Mouse (Mus musculus) cerebellum, postnatal 25 days (tissue): ENCODE measurements around the gene Cdr2l.
A peak's percentile ranks its signal among the peaks of the same experiment; 100 is the strongest.

Experiments
- DNase-seq, 2 experiments: peaks; one replicate each; pipeline ENCODE4 v3.0.0; 2021; ENCODE audit warnings: mixed read lengths in 2 of 2

Gene Cdr2l

DNA sequence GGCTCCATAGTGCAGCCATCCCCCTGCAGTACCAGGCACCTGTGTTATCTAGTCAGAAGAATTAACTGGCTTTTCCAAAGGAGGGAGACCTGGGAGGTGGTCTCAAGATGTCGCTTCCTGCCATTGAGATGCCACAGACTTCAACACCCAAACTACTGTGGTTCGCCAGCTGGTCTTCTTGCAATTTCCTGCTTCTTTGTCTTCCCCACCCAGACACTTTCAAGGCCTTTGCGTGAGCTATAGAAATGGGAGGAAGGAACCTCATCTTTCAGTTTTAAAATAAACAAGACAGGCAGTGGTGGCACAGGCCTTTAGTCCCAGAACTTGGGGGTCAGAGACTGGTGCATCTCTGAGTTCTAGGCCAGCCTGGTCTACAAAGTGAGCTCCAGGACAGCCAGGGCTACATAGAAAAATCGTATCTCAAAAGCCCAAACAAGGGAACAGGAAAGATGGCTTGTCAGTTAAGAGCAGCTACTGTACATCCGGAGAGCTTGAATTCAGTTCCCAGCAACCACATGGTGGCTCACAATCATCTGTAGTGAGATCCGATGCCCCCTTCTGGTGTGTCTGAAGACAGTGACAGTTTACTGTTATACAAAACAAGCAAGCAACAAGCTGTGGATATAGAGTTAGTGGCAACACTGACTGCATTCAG lies 26.7 kb downstream of the Cdr2l start:
- DNase-seq = no peak

DNA sequence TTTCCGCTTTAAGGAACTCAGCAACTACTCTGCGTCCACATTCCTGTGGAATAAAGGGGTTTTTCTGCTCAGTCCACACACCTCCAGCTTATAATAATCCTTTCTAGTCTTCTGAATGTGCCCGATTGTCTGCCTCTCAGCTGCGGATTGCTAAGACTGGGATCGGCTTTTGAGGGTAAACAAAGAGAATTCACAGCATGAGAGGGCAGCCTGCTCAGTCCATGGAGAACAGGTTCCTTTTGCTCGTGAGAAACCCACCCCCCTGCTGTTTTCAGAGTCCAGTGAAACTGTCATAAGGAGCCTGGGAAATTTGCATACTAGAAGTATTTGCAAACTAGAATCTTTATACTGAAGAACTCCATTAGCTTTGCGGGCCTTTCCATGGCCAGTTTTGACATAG lies 27.8 kb downstream of the Cdr2l start:
- DNase-seq = no peak

DNA sequence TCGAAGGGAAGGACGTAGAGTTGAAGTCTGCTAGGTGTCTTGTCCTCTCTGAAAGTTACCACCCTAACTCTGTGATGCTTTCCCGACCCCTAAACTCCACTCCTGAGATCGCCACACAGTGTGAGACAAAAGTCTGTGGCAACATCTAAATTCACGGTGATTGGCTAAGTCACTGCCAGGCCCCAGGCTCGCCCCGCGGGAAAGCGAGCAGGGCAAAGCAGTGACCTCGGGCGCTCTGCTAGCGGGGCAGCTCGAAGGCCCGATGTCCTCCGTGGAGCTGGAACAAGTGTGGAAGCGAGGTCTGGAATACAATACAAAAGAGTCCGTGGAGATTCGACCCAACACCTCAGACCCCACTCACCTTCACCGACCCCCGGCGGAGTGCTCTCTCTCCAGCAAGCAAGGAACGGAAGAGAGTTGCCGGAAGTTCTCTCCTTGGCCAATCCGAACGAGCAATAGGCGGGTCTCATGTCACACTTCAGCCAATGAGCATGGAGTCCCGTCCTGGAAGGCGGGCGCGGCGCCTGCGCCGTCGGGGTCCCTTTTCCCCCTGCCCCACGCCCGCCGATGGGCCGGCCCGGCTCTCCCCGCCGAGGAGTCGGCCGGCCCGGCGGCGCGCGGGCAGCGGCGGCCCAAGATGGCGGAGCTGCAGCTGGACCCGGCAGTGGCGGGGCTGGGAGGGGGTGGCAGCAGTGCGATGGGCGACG lies 38.0 kb downstream of the Cdr2l start, which contains the start of the genes Atp5h and Kctd2:
Gene Atp5h, minus strand, starts transcription at position 432 of the 707 bp plus-strand sequence.
Gene Kctd2, plus strand, starts transcription at position 598 of the 707 bp plus-strand sequence.
- DNase-seq = peak; percentile 96 to 97

DNA sequence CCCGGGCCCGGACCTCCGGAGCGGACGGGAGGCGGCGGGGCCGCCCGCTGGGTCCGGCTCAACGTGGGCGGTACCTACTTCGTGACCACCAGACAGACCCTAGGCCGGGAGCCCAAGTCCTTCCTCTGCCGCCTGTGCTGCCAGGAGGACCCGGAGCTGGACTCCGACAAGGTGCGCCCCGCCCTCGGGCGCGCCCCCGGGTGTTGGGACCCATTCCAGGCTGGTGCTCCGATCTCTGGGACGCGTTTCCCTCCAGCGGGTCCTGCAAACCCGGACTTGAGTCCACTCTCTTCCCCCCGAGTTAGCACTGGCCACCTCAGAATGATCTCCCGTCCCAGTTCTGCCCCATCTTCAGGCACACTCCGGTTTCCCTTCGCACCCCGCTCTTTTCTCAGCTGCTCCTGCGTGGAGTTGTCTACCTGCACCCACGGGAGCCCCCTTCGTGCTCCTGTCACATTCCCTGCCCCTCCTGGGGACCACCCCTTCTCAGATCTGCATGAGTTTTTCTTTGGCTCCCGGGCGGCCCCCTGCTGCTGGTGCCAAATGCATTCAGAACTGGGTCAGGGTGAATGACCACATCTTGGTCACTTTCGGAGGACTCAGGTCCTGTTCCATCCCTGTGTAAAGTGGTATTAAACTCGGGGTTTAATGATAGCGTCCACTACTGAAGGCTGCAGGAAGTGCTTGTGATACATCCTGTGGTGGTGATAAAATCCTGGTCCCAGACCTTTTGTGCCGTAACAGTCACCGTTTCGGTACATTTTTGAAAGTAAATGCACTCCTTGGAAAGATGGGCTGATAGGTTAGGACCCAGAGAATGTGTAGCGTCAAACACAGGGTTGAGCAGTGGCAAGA lies 38.8 kb downstream of the Cdr2l start:
- DNase-seq = peak; percentile 74 to 82

DNA sequence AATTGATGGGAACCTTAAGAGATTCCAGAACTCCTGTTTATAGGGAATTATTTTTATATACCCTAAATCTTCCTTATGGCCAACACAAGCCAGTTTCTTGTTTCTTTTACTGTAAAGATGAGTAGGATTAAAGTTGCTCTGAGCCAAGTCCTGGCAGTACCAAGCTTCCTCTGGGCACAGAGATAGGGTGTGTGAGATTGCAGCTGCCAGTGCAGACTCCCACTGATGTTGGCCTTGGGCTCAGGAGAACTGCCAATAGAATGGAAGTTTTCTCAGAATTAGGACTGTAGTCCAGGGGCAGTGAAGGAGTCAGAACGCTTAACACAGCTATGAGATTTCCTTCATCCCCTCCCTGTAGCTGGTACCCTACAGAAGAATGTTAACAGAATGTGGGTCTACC lies 39.6 kb downstream of the Cdr2l start:
- DNase-seq = no peak

DNA sequence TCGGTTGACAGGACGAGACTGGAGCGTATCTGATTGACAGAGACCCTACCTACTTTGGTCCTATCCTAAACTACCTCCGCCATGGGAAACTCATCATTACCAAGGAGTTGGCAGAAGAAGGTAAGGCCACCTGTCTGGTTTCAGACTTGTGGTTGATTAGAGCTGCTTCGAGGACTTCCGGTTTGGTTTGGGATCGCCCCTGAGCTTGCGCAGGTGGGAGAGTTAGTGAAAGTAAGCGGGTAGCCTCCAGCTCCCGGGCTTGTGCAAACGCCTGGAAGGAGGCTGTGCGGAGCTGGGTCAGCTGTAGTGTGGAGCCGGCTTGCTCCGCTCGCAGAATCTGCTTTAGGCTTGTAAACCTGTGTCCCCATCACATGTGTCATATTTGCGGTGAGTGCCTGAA lies 40.3 kb downstream of the Cdr2l start:
- peak; percentile 30 to 41 for DNase-seq

DNA sequence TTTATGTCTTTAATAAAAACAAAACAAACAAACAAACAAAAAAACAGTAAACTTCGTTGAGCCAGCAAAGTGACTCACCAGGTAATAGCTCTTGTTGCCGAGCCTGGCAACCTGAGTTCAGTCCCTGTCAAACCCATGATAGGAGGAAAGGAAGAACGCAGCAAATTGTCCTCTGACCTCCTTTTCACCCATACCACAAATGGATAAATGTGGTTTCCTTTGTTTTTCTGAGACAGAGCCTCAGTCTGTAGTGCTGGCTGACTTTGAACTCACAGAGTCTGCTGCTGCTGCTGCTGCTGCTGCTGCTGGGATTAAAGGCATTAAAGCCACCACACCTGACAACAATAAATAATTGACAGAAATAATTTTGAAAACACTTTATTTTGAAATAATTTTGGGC lies 41.4 kb downstream of the Cdr2l start:
- no peak for DNase-seq

DNA sequence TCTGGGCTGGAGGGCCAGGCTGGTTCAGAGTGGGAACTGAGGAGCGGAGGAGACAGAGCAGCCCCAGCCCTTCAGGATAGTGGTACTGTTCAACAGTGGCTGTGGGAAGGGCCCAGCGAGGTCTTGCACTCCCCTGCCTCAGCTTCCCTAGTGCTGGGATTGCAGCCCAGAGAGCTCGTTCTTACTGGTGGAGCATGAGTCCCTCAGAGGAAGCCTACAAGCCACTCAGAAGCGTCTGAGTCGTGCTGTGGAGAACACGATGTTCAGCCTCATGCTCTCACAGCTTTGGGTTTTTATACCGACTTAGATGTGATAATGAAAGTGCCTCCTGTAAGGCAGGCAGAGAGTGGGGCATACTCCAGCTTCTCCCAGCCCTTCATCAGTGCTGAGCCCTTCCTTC lies 43.0 kb downstream of the Cdr2l start:
- no peak for DNase-seq

DNA sequence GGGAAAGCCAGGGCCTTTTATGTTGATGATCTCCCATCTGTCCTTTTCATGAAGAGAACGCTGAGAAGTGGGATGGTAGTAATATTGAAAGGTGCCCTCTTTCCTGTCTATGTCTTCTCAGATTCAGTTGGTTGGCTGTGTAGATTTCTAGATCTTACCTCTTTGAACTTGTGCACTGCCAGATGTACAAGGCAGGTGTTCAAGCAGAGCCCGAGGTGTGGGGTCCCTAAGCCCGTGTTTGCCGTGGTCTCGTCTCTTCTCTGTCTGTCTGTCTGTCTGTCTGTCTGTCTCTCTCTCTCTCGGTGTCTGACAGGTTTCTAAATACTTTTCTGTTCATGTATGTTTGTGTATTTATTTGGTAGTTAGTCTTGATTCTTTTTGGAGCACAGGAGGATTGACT lies 44.0 kb downstream of the Cdr2l start:
- no peak for DNase-seq

DNA sequence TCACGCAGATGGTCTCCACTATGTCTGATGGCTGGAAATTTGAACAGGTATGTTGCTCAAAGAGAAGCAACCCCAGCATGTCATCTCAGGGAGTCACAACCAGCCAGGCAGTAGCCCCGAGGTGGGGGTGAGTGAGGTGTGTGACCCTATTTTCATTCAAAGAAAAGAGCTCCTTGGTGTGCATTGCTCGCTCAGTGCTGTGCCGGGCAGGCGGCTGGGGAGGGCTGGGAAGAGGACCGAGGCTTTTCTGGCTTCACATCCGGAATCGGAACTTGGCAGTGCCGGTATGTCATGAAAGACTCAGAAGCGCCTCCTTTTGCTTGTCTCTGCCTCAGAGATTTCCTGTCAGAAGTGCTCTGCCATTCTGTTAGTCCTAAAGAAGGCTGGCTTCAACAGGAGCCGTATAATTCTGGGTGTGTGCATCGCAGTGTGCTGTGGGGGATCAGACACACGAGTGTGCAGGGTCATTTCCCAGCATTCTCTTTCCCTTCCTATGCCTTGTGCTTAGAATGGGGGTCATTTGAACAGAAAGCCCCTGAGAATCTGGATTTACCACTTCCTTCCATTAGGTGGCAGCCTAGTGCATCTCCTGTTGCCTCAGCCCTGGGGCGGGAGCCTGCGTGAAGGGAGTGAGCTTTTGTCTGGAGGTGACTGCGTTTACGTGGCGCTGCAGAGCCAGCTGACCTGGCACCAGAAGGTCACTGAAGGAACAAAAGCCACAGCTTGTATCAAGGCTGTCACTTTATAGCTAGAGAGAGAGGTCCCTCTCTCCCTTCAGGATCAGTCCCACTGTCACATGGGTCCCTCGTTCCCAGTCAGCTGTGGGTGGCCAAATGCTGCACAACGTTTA lies 46.0 kb downstream of the Cdr2l start:
- peak; percentile 77 to 85 for DNase-seq

DNA sequence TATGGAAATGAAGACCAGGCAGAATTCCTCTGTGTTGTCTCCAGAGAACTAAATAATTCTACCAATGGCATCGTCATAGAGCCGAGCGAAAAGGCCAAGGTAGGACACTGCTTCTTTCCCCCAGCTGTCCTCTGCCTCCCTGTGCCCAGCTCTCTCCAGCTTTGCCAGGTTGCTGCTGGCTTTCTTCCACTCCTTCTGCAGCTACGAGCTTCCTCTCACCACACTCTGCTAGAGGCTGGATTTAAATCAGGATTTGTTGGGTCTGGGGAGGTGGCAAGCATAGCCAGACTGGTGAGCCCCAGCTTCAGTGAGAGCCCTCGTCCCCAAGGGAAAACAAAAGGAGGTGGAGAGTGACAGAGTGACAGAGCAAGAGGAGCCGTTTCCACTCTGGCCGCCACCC lies 47.6 kb downstream of the Cdr2l start:
- DNase-seq = peak; percentile 55 to 62

DNA sequence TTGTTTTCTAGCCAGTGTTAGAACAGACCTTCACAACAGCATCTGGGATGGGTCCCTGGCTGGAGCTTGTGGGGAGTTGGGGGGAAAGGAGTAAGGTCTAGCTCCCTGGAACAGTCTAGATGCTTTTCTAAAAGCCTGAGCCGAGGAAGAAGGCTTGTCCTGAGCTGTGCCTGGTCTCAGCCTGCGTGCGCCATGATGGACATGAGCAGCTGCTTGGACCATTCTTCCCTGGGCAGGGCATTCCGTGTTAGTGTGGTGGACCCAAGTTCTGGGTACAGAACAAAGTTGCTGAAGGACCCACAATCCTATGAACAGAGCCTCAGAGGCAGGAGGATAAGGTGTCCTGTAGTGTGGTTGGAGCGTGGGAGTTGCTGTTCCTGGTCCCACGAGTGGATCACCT lies 48.8 kb downstream of the Cdr2l start:
- DNase-seq = no peak

DNA sequence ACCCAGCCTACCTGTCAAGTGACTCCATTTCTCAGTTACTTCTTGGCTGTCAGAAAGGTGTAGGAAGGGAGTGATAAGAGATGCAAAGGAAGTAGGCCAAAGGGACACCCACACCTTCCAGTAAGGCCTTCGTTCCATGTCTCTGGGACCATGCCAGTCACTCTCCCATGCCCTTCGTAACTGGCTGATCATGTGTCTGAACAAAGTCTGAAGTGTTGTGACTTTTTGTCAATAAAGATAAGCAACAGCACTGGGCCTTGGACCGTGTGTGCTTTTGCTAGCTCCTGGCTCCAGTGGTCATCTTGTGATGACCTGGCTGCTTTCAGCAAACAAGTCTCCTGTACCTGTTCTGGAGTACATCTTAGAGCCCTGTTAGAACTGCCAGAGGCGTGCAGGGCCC lies 51.1 kb downstream of the Cdr2l start:
- DNase-seq = no peak

DNA sequence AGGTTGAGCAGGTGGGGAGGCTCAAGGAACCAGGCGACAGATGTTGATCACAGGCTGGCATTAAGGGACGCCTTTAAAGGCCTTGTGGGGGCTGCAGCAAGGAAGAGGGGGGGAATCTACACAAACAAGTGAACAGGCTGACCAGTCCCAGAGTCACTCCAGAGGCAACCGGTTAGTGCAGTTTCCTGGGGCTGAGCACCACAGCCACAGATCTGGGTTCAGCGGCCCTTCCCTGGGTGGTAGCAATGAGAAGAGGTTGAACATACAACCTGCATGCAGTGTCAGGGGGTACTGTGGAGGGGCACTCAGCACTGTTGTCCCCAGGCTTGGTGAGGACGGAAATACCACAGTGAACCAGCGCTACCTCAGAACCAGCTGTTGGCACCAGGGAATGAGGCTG lies 51.6 kb downstream of the Cdr2l start:
- DNase-seq = no peak

DNA sequence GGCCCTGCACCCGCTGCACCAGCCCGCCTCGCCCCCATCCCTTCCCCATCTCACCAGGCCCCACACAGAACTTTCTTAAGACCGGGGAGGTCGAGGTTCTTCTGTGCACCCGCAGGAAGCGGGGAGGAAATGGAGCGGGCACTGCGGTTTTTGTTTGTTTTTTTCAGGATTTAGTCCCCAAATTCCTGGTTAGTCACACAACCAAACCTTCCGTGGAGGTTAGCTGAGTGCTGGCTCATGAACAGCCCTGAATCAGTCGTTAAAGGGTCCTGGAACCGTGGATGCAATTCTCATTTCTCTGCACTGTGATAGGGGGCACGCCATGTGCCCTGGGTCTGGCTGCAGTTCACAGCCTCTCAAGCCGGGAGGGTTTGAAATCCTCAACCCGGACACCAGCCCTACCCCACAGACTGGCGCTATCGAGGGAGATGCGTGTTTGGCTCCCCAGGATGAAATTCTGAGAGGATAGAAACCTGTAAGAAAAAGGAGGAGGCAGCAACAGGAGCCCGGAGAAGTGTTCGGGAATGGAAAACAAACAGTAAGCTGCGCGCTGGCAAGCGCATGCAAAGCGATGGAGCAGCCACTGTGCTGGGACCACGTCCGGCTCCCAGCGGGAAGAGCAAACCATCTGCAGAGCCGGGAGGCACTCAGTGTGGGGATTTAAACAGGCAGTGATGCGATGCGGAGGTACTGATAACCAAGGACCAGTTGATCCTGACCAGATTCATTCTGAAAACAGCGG lies 54.1 kb downstream of the Cdr2l start:
- DNase-seq = peak; percentile 83 to 85

DNA sequence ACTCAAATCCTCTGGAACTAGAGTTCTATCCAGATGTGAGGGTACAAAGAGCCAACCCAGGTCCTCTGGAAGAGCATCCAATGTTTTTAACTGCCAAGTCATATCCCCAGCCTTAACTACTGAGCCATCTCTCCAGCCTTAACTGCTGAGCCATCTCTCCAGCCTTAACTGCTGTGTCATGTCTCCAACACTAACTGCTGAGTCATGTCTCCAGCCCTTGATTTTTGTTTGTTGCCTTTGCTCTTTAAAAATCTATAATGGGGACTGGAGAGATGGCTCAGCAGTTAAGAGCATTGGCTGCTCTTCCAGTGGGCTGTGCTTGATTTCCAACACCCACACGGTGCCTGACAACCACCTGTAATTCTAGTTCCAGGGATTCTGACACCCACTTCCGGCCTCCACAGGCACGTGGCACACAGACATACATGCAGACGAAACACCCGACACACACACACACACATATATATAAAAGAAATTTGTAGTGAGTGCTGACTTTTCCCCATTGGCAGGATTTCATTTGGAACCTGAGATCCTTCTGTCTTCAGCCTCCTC lies 55.9 kb downstream of the Cdr2l start:
- no peak for DNase-seq

DNA sequence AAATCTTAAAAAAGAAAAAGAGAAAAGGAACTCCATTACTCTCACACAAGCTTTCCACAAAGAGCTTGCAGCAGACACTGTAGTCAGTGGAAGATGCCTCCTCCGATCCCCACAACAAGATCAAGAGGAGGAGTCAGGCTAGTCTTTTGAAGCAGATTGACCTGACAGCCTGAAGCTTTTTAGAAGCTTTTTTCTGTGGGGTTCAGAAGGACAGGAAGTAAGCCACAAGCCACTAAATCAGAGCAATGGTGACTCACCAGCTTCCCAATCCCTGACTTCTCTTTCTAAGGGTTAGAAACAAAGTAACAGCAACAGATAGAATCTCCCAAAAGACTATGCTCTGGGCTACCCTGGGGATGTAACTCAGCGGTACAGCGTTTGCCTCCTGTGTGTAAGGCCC lies 57.6 kb downstream of the Cdr2l start:
- no peak for DNase-seq

DNA sequence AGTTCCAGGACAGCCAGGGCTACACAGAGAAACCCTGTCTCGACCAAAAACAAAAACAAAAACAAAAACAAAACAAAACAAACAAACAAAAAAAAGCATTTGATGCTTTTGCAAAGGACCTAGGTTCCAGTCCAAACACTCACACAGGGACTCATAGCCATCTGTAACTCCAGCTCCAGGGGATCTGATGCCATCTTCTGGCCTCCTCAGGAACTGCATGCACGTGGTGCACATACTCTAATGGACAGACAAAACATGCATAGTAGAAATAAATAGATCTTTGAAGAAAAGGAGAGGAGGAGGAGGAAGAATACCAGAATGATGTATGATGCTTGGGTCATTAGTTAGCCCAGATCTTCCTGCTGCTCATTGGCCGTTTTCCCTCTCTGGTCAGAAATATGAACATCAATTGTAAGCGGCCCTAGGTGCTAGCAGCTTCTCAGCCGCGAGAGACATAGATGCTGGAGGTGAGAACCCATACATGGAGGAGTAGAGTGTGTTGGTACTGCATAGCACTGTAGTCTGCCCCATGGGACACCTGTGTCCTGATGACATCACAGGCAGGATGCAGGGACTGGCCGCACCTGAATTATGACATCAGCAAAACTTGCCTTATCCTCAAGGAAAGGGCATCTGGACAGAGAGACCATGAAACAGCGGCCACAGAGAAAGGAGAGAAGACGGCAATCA lies 58.3 kb downstream of the Cdr2l start, which contains the start of gene Trim80:
Gene Trim80, plus strand, starts transcription at position 640 of the 690 bp plus-strand sequence.
- DNase-seq = no peak

DNA sequence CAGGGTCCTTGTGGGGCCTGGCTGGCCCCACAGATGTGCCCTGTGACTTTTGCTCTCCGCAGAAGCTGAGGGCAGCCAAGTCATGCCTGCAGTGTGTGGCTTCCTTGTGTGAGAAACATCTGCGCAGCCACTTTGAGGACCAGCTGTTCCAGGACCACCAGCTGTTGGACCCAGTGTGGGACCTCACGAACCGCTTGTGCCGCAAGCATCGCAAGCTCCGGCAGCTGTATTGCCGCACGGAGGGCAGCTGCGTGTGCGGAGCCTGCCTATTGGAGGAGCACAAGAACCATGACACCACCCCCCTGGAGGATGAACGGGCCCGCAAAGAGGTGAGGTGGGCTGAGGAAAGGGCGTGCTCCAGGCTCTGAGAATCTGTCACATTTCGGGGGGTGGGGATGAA lies 59.7 kb downstream of the Cdr2l start:
- no peak for DNase-seq
